Mouse (Mus musculus) common myeloid progenitor, adult 5-6 weeks (primary cell): Measurements from ENCODE around the gene Acvr1. TPM values are rescaled to one million over a fixed set of nuclear protein-coding genes. Genes with fewer than 3 reads are reported as not detected.

Experiments used
- ATAC-seq: replicated peaks from 2 replicates; pipeline ENCODE4 v1.8.0; 2016; ENCODE audit warnings: low read depth, mild to moderate bottlenecking, moderate TSS enrichment, inconsistent platforms; ENCODE audit not compliant: poor library complexity, severe bottlenecking
- total RNA-seq: library from RNA; stranded (forward); fragments of 200-1000, 187-1606 nt; gene quantifications from 2 replicates; pipeline ENCODE4 v1.2.3, GENCODE M21; 2017

Acvr1 gene
- total RNA-seq, 1 experiment from 2014 or later: 3.0 TPM

- ATAC-seq: no peak
Observed at GRCm38 (mm10) chr2:58523097-58523496, 43.9 kb downstream of the Acvr1 start.

- no peak for ATAC-seq
Observed at GRCm38 (mm10) chr2:58521621-58522020, 45.3 kb downstream of the Acvr1 start.

GRCm38 (mm10) chr2:58520727-58521126, 46.2 kb downstream of the Acvr1 start:
- no peak for ATAC-seq

GRCm38 (mm10) chr2:58518517-58518916, 48.4 kb downstream of the Acvr1 start:
- ATAC-seq: no peak

GRCm38 (mm10) chr2:58516920-58517319, 50.0 kb downstream of the Acvr1 start:
- ATAC-seq: no peak

GRCm38 (mm10) chr2:58516000-58516399, 51.0 kb downstream of the Acvr1 start:
- ATAC-seq: no peak

GRCm38 (mm10) chr2:58514489-58514888, 52.5 kb downstream of the Acvr1 start:
- ATAC-seq: no peak

GRCm38 (mm10) chr2:58513212-58513611, 53.7 kb downstream of the Acvr1 start:
- no peak for ATAC-seq

GRCm38 (mm10) chr2:58510192-58510591, 56.8 kb downstream of the Acvr1 start:
- ATAC-seq: no peak

GRCm38 (mm10) chr2:58505306-58506090, 61.5 kb downstream of the Acvr1 start:
- ATAC-seq: no peak

GRCm38 (mm10) chr2:58496647-58497410, 70.1 kb downstream of the Acvr1 start:
- peak; percentile 65 for ATAC-seq

GRCm38 (mm10) chr2:58495271-58495670, 71.7 kb downstream of the Acvr1 start:
- no peak for ATAC-seq

GRCm38 (mm10) chr2:58493685-58494635, 73.0 kb downstream of the Acvr1 start:
- ATAC-seq: no peak

- ATAC-seq: no peak
Observed at GRCm38 (mm10) chr2:58489275-58489674, 77.7 kb downstream of the Acvr1 start.

GRCm38 (mm10) chr2:58488404-58488803, 78.6 kb downstream of the Acvr1 start:
- no peak for ATAC-seq

GRCm38 (mm10) chr2:58487279-58487560, 79.7 kb downstream of the Acvr1 start:
- no peak for ATAC-seq

GRCm38 (mm10) chr2:58486441-58487278, 80.3 kb downstream of the Acvr1 start:
- no peak for ATAC-seq

- no peak for ATAC-seq
Observed at GRCm38 (mm10) chr2:58485683-58486082, 81.3 kb downstream of the Acvr1 start.

GRCm38 (mm10) chr2:58485152-58485551, 81.8 kb downstream of the Acvr1 start:
- peak; percentile 23 for ATAC-seq
